Mouse (Mus musculus): ENCODE results near the gene Iqcf3.

Iqcf3 gene

DNA sequence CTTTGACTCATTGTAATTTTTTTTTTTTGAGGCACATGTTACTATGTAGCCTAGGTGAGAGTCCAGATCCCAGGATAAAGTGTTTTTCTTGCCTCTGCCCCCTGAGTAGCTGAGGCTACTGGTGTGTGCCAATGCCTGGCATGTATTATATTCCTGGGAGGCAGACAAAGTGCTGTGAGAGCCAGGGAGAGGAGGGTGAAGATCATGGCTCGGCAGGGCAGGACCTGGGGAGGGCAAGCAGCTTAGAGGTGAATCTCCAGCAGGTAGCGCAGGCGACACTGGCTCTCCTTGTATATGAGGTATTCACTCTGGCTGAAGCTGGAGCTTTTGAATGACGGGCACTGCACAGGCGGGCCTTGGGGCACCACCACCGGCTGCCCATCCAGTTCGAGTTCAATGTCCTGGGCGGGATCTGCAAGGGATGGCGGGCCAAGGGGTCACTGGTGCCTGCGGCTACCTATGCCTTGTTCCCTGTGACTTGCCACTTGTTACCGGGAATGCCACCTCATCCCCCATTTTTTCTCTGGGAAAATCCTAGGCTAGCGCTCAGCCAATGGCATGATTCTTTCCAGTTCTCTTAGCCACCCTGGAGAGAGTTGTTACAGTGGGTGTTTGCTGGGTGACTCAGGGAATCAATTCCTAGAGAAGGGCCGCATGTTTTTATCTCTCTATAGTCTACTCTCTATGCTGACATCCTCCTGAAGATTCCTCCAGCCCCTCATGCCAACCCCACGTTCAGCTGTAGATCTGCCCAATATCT lies 90.3 kb downstream of the Iqcf3 start:
- DNase-seq (ENCODE audit: low read depth, low spot score): no peak

DNA sequence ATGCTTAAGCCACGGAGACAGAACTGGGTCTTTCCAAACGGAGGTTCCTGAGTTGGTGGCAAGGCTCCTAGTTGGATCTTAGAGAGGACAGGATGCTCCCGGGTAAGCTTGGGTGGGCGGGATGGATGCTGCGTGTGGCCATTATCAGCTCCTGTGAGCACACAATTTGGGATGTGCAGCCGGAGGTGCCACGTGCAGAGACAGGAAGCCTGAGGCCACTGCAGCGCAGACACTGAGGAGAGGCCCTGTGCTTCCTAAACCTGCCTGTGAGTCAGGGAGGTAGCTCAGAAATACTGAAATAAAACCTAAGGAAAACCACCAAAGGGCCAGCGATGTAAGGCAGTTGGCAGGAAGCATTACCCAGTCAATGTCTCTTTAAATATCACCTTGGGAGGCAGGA lies 91.7 kb downstream of the Iqcf3 start:
- DNase-seq (ENCODE audit: low read depth, low spot score): no peak

GRCm38 (mm10) chr9:106469317-106469716 lies 92.1 kb downstream of the Iqcf3 start:
- DNase-seq (ENCODE audit: low read depth, low spot score): no peak

- no peak for DNase-seq (ENCODE audit: low read depth, low spot score)
Observed at GRCm38 (mm10) chr9:106467746-106468145, 93.7 kb downstream of the Iqcf3 start.

DNA sequence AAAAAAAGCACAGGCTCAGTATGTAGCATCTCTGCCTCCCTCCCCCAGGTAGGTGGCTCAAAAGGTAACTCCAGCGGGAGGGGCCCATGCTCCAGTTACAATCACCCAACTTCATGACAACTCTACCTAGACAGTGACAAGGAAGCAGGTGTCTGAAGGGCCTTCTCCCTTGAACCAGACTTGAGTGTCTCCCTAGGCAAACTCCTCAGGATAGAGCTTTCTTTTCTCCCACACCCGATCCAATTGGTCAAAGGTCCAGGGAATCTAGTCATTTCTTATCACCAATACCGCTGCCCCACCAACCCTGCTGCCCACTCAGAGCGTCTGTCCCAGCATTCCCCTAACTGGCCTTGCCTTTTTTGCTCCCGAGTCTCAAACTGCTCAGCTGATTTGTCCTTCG lies 94.7 kb downstream of the Iqcf3 start:
- DNase-seq (ENCODE audit: low read depth, low spot score): no peak

- DNase-seq (ENCODE audit: low read depth, low spot score): no peak
Observed at GRCm38 (mm10) chr9:106465571-106466200, 95.7 kb downstream of the Iqcf3 start, which contains the start of gene Gpr62. TSS of gene Gpr62 (minus strand) at chr9:106465938.

DNA sequence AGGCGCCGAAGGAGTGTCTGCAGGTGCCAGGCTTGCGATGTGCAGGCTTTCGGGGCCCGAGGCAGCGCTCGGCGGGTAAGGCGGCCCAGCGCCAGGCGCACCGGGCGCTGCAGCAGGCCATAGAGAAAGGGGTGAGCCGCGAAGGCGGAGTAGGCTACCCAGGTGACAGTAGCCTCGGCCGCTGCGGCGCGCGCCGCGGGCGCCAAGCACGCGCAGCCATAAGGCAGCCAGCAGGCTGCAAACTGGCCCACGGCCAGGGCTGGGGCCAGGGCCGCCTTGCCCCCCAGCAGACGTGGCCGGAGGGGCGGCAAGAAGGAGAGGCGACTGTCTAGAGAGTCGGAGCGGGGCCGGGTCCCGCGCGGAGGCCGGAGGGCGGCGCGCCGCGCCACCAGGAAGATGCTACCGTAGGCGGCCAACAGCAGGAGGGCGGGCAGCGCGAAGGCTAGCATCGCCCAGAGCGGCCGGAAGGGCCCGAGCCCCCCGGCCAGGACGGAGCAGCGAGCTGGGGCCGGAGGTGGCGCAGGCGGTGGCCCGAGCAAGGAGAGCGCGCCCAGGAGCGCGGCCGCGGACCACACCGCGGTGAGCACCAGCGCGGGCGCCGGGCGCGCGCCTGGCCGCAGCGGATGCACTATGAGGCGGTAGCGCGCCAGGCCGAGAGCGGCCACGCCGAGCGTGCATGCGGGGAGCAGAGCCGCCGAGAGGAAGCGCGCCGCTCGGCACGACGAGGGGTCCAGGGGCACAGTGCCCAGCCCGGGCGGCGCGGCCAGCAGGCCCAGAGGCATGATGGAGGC lies 96.5 kb downstream of the Iqcf3 start:
- no peak for DNase-seq (ENCODE audit: low read depth, low spot score)

DNA sequence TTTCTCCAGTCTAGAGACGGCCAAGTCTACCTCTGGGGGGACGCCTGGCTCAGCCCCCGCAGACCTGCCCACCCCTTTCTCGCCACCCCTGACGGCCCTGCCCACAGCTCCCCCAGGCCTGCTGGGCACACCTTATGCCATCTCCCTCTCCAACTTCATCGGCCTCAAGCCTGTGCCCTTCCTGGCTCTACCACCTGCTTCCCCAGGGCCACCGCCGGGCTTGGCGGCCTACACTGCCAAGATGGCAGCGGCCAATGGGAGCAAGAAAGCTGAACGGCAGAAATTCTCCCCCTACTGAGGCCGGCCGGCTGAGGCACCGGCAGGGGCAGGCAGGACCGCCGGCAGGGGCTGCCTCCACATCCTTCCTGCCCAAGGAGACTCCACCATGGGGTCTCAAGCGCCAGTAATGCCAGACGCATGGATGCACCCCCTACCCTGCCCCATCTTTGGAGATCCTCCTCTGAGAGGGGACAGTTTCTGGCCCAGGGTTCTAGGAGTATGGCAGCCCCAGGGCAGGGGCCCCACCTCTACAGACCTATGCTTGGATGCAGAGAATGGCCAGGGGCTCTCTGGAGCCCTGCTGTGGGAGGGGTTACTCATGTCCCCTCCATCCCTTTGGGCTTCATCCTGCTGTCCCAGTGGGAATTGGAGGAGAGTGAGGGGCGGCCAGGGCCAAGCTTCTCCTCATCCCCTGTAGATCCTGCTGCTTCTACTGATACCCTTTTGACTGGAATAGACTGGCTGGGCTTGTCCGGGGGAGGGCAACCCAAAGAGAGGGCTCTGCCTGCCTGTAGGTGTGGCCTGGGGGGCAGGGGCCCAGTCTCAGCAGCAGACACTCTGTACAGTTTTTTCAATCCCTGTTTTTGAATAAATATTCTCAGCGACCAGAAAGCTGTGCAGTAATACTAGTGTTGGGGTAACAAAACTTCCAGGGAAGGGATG lies 98.0 kb downstream of the Iqcf3 start:
- no peak for DNase-seq (ENCODE audit: low read depth, low spot score)

- DNase-seq (ENCODE audit: low read depth, low spot score): no peak
Observed at GRCm38 (mm10) chr9:106462430-106462800, 99.0 kb downstream of the Iqcf3 start.

GRCm38 (mm10) chr9:106461641-106462429 lies 99.6 kb downstream of the Iqcf3 start:
- no peak for DNase-seq (ENCODE audit: low read depth, low spot score)

DNA sequence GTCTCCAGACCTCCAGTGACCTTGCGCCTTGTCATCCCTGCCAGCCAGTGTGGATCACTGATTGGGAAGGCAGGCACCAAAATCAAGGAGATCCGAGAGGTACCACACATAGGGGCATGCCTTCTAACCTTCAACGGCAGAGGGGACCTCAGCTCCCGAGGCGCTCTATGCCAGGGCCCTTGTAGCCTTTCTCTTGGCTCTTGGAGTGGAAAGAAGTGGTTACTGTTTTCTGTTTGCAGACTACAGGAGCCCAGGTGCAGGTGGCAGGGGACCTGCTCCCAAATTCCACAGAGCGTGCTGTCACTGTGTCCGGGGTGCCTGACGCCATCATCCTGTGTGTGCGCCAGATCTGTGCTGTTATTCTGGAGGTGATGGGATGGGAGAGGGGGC lies 100.4 kb downstream of the Iqcf3 start:
- no peak for DNase-seq (ENCODE audit: low read depth, low spot score)

- no peak for DNase-seq (ENCODE audit: low read depth, low spot score)
Observed at GRCm38 (mm10) chr9:106460401-106461025, 100.9 kb downstream of the Iqcf3 start.

- no peak for DNase-seq (ENCODE audit: low read depth, low spot score)
Observed at GRCm38 (mm10) chr9:106459946-106460345, 101.5 kb downstream of the Iqcf3 start.

GRCm38 (mm10) chr9:106457920-106458319 lies 103.5 kb downstream of the Iqcf3 start:
- no peak for DNase-seq (ENCODE audit: low read depth, low spot score)

DNA sequence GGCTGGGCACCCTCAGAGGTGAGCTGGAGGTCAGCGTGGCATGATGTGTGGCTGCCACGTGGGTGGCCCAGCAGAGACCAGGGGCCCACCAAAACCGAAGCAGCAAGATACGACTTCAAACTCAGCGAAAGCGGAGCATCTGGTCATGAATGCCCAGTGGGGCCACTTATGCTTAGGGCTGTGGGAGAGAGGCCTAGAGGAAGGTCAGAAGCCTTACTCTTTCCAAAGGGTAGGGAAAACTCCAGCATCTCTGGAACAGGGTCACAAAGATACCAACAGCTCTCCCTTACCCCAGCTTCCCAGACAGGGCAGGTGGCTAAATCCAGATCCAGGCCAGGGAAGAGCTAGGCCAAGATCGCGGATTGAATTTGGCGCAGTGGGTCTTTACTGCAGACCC lies 104.3 kb downstream of the Iqcf3 start:
- DNase-seq (ENCODE audit: low read depth, low spot score): no peak

- no peak for DNase-seq (ENCODE audit: low read depth, low spot score)
Observed at GRCm38 (mm10) chr9:106456325-106457162, 104.9 kb downstream of the Iqcf3 start.

DNA sequence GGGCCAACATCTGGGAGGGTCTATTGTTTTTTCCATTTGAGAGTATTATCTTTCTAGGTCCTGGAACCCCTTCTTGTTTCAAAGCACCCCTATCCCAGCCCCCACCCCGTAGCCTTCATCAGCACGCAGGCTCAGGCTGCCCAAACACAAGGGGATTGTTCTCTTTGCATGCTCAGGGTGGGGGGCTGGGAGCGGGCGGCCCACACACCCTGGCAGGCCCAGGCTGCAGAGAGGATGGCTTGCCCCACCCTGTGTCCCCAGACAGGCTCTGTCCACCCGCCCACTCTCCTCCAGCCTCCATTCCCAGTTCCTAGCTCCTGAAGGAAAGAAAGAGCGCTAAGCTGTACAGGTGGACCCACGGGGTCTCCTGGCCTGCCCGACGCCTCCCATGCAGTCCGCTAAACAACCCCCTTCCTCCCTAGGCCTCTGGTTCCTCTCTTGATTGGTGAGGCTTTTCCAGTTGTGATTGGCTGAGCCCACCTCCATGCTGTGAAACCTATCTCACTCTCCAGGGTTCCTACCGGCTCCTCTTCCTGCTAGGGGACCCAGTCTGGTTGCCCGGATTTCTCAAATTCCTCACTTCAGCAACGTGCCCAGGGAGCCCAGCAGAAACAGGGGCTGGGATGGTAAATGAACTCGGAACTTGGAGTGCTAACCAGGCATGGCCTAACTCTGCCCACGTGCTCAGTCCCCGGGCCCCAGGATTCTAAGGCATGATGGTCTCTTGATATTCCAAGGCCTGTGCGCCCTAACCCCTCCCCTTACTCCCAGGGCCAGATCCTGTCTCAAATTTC lies 106.3 kb downstream of the Iqcf3 start:
- DNase-seq (ENCODE audit: low read depth, low spot score): no peak

GRCm38 (mm10) chr9:106454071-106454761 lies 107.2 kb downstream of the Iqcf3 start:
- DNase-seq (ENCODE audit: low read depth, low spot score): no peak
